Mouse (Mus musculus): Measurements from ENCODE around the gene Rnf217. TPM values are rescaled to one million over a fixed set of nuclear protein-coding genes. Genes with fewer than 3 reads are reported as not detected.

Gene Rnf217
- total and polyA plus RNA-seq, 2 experiments: 3.5 to 8.0 TPM

DNA sequence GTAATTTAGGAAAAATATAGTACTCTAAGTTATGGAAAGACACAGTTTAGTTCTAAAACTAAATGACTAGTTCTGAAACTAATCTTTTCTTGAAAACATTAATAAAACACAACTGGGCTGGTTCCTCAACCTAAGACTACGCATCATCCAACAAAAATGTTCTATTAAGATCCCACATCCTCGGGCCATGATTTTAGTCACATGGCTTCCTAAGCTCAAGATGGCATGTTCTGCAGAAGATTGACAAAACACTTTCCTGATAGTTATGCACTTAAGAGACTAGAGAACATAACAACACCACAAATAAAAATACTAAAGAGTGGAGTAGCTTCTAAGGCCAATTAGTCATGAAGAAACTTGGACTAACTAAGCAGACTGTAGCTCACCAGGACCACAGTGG, 76.2 kb downstream of the Rnf217 start:
- H3K79me2 ChIP-seq (ENCODE audit: control insufficient read depth, insufficient read depth, low read length): no peaks in the 10 kb centered on the region; the same call in 1 of the 2 replicates
- H3K27ac ChIP-seq (replicated peaks; ENCODE audit: insufficient read depth, low read depth, low read length): no peak overlapping the region
- TF ChIP-seq CTCF (IDR thresholded peaks at IDR 0.05; ENCODE audit: low read depth, low read length): no peak
- TF ChIP-seq POLR2A (IDR thresholded peaks at IDR 0.05; ENCODE audit: extremely low read depth, insufficient read depth, low read length): no peak
- no peak overlapping the region for H3K9ac ChIP-seq (ENCODE audit: low read depth, low read length)
- peaks cover 14% of the 10 kb centered on the region for H3K36me3 ChIP-seq (ENCODE audit: control insufficient read depth, insufficient read depth, low read length)
- H3K27me3 ChIP-seq (ENCODE audit: control insufficient read depth, insufficient read depth, low read length): no peaks in the 10 kb centered on the region
- 98% methylated on average over 2 of the region's 2 CpGs for WGBS
- DNase-seq (ENCODE audit: extremely low read depth, low read depth, low spot score): no peak
- H3K4me1 ChIP-seq (ENCODE audit: control insufficient read depth, insufficient read depth, low read length): no peaks in the 10 kb centered on the region
- no peak overlapping the region for H3K4me3 ChIP-seq (ENCODE audit: insufficient read depth, low read depth, low read length)

DNA sequence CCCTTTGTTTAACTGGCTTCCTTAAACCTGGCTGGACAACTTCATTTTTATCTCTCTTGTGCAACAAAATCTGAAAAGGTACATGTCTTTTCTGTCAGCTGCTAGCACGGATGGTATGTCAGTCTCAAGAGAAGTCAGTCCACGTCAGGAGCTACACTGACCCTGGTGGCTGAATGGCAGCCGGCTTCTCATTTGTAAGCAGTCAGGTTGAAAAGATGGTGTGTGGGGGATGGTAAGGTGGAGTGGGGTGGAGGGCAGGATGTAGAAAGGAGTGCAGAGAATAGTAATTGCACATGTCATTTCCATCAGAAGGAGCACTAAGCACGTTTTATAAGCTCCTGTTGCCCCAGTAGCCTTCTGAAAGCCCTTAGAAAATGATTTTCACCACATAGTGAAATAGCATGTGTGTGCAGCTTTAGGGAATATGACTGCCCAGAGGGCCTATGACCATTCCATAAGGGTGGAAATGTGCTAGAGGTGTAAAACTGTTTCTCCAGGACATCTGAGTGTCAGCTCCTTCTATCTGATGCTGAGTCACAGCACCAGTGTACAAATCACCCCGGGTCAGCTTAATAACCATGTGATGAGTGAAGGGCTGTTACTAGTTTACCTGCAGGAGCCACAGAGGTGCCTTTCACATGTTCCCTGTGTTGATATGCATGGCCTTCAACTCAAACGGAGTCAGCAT, 80.5 kb downstream of the Rnf217 start:
- no peaks in the 10 kb centered on the region for H3K27me3 ChIP-seq (ENCODE audit: control insufficient read depth, insufficient read depth, low read length)
- WGBS: 81% methylated on average over 6 of the region's 6 CpGs
- no peak for TF ChIP-seq POLR2A (IDR thresholded peaks at IDR 0.05; ENCODE audit: extremely low read depth, insufficient read depth, low read length)
- TF ChIP-seq CTCF (IDR thresholded peaks at IDR 0.05; ENCODE audit: low read depth, low read length): no peak

DNA sequence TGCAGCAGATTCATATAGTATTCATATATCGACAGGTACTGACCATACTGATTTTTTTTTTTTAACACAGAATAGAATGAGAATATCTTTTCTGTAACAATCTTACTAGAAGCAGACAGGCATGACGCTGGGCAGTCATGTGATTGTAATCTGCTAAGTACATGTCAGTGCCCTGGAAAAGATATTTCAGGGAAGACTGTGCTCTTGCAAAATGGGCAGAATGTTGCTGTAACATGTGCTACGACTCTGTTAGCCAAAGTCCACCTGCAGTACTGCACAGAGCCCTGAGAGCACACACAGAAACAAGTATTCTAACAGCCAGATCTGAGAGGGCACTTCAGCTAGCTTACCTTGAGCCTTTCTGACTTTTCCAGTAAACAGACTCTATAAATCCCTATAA, 83.3 kb downstream of the Rnf217 start:
- Histone ChIP-seq H3K27me3 (ENCODE audit: control insufficient read depth, insufficient read depth, low read length) (no peaks in the 10 kb centered on the region), H3K4me3 (ENCODE audit: insufficient read depth, low read depth, low read length) (no peak overlapping the region), H3K4me1 (ENCODE audit: control insufficient read depth, insufficient read depth, low read length) (peaks cover 9% of the 10 kb centered on the region; the same call in 1 of the 2 replicates), H3K9ac (ENCODE audit: low read depth, low read length) (no peak overlapping the region), H3K36me3 (ENCODE audit: control insufficient read depth, insufficient read depth, low read length) (no peaks in the 10 kb centered on the region), H3K27ac (replicated peaks; ENCODE audit: insufficient read depth, low read depth, low read length) (no peak overlapping the region), H3K79me2 (ENCODE audit: control insufficient read depth, insufficient read depth, low read length) (peaks cover 5% of the 10 kb centered on the region; the same call in 1 of the 2 replicates)
- DNase-seq (ENCODE audit: extremely low read depth, low read depth, low spot score): peak; percentile 99
- no peak for TF ChIP-seq POLR2A (IDR thresholded peaks at IDR 0.05; ENCODE audit: extremely low read depth, insufficient read depth, low read length)
- 0 out of 2 replicates have a peak, but pooled peaks have one; percentile 4 for TF ChIP-seq CTCF (IDR thresholded peaks at IDR 0.05; ENCODE audit: low read depth, low read length)
- 43% methylated on average over 3 of the region's 3 CpGs for WGBS

More for the DNA sequence above, 80.5 kb downstream of the Rnf217 start:
- Histone ChIP-seq H3K27ac (replicated peaks; ENCODE audit: insufficient read depth, low read depth, low read length) (no peak overlapping the region), H3K4me3 (ENCODE audit: insufficient read depth, low read depth, low read length) (no peak overlapping the region), H3K79me2 (ENCODE audit: control insufficient read depth, insufficient read depth, low read length) (no peaks in the 10 kb centered on the region; the same call in 1 of the 2 replicates), H3K9ac (ENCODE audit: low read depth, low read length) (no peak overlapping the region), H3K4me1 (ENCODE audit: control insufficient read depth, insufficient read depth, low read length) (peaks cover 9% of the 10 kb centered on the region; the same call in 1 of the 2 replicates), H3K36me3 (ENCODE audit: control insufficient read depth, insufficient read depth, low read length) (peaks cover 5% of the 10 kb centered on the region; the same call in 1 of the 2 replicates)
- no peak for DNase-seq (ENCODE audit: extremely low read depth, low read depth, low spot score)

DNA sequence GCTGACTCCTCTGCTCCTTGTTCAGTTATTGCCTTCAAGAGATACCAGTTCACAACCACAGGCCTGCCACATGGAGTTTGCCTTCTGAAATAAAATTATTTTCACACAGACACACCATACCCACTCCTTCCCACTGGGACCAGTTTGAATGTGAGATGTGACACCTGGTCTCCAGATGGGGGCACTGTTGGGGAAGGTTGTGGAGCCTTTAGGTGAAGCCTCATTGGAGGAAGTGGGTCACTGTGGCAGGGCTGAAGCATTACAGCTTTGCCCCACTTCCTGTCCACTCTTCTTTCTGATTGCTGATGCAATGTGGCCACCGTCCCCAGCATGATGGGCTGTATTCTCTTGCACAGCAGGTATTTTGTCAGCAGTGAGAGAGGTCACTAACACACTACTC, 89.6 kb downstream of the Rnf217 start:
- Histone ChIP-seq H3K9ac (ENCODE audit: low read depth, low read length) (no peak overlapping the region), H3K4me3 (ENCODE audit: insufficient read depth, low read depth, low read length) (no peak overlapping the region), H3K27me3 (ENCODE audit: control insufficient read depth, insufficient read depth, low read length) (no peaks in the 10 kb centered on the region), H3K4me1 (ENCODE audit: control insufficient read depth, insufficient read depth, low read length) (peaks cover 7% of the 10 kb centered on the region), H3K27ac (replicated peaks; ENCODE audit: insufficient read depth, low read depth, low read length) (no peak overlapping the region), H3K79me2 (ENCODE audit: control insufficient read depth, insufficient read depth, low read length) (peaks cover 9% of the 10 kb centered on the region), H3K36me3 (ENCODE audit: control insufficient read depth, insufficient read depth, low read length) (no peaks in the 10 kb centered on the region; the same call in 1 of the 2 replicates)
- 13% methylated on average over 1 of the region's 1 CpGs for WGBS
- TF ChIP-seq POLR2A (IDR thresholded peaks at IDR 0.05; ENCODE audit: extremely low read depth, insufficient read depth, low read length) (no peak), CTCF (IDR thresholded peaks at IDR 0.05; ENCODE audit: low read depth, low read length) (peak; percentile 67)
- DNase-seq (ENCODE audit: extremely low read depth, low read depth, low spot score): peak; percentile 55

DNA sequence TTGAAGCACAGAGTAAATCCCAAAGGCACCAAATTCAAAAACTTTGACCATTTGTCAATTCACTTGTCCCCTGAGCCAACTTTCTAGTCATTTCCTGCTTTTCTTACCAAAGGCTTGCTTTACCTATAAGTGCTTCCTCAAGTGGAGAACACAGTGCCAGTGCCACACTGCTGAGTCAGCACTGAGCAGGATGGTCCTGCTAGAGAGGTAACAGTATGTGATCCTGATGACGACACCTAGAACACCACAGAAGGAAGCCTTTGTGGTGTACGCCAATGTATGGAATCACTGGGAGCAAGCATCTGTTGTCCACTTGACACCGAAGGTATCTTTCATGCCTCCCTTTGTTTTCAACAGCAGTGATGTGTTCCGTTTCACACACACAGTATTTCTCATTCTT, 90.8 kb downstream of the Rnf217 start:
- no peak overlapping the region for H3K4me3 ChIP-seq (ENCODE audit: insufficient read depth, low read depth, low read length)
- WGBS: 92% methylated on average over 4 of the region's 4 CpGs
- TF ChIP-seq CTCF (IDR thresholded peaks at IDR 0.05; ENCODE audit: low read depth, low read length): no peak
- no peak for TF ChIP-seq POLR2A (IDR thresholded peaks at IDR 0.05; ENCODE audit: extremely low read depth, insufficient read depth, low read length)
- no peak overlapping the region for H3K9ac ChIP-seq (ENCODE audit: low read depth, low read length)
- no peak overlapping the region for H3K27ac ChIP-seq (replicated peaks; ENCODE audit: insufficient read depth, low read depth, low read length)
- H3K79me2 ChIP-seq (ENCODE audit: control insufficient read depth, insufficient read depth, low read length): peaks cover 9% of the 10 kb centered on the region
- no peaks in the 10 kb centered on the region; the same call in 1 of the 2 replicates for H3K36me3 ChIP-seq (ENCODE audit: control insufficient read depth, insufficient read depth, low read length)
- H3K4me1 ChIP-seq (ENCODE audit: control insufficient read depth, insufficient read depth, low read length): peaks cover 7% of the 10 kb centered on the region
- DNase-seq (ENCODE audit: extremely low read depth, low read depth, low spot score): no peak
- no peaks in the 10 kb centered on the region for H3K27me3 ChIP-seq (ENCODE audit: control insufficient read depth, insufficient read depth, low read length)

DNA sequence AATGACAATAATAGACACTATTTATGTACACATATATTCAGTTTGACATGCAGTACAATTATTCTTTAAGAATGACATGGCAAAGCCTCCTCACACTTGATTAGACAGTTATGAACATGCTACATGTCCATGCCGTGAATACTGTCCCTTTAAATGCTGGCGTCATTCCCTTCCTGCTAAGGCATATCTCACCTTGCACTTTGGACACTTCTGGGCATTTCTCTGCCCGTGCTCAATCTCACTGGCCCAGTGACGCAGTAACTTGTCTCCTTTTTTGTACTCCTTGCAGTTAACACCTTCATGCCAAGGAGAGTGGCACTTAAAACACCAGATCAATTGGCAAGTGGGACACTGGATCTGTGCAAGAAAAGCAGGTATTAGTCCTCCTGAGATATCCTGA, 91.8 kb downstream of the Rnf217 start:
- H3K27ac ChIP-seq (replicated peaks; ENCODE audit: insufficient read depth, low read depth, low read length): peak overlapping the region; percentile 84
- WGBS: 15% methylated on average over 4 of the region's 4 CpGs
- TF ChIP-seq POLR2A (IDR thresholded peaks at IDR 0.05; ENCODE audit: extremely low read depth, insufficient read depth, low read length) (no peak), CTCF (IDR thresholded peaks at IDR 0.05; ENCODE audit: low read depth, low read length) (no peak)

More for the DNA sequence above, 91.8 kb downstream of the Rnf217 start:
- H3K27me3 ChIP-seq (ENCODE audit: control insufficient read depth, insufficient read depth, low read length): no peaks in the 10 kb centered on the region
- H3K36me3 ChIP-seq (ENCODE audit: control insufficient read depth, insufficient read depth, low read length): no peaks in the 10 kb centered on the region; the same call in 1 of the 2 replicates
- H3K79me2 ChIP-seq (ENCODE audit: control insufficient read depth, insufficient read depth, low read length): peaks cover 6% of the 10 kb centered on the region
- DNase-seq (ENCODE audit: extremely low read depth, low read depth, low spot score): peak; percentile 92
- H3K4me3 ChIP-seq (ENCODE audit: insufficient read depth, low read depth, low read length): no peak overlapping the region
- no peak overlapping the region for H3K9ac ChIP-seq (ENCODE audit: low read depth, low read length)
- H3K4me1 ChIP-seq (ENCODE audit: control insufficient read depth, insufficient read depth, low read length): peaks cover 7% of the 10 kb centered on the region
